Mouse (Mus musculus): ENCODE measurements at regions not wholly inside any gene's neighbourhood (a gene's known extent, or its start where the extent isn't known, plus 50 kb on each side); places are given as distances from the start of the nearest gene placed in this dataset.

DNA sequence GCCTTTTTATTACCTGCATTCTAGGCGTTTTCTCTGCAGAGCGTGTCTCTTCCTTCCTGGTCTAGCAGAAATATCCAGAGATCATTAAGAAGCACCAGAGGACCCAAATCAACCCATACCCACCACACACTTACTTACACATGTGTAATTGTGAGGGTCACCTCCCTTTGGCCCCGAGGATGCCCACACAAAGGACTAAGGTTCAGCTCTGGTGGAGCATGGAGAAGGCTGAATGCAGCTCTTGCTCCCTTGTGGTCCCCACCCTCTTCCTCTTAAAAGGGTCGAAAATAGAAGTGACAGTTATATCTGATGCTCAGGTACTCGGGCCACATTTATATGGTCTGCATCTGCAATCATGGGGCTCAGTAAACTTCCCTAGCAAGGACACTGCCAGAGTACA, 164.5 kb upstream of the Glra1 start:
- no peak for DNase-seq

GRCm38 (mm10) chr11:55772107-55772506, 164.1 kb upstream of the Glra1 start:
- DNase-seq, result no peak

DNA sequence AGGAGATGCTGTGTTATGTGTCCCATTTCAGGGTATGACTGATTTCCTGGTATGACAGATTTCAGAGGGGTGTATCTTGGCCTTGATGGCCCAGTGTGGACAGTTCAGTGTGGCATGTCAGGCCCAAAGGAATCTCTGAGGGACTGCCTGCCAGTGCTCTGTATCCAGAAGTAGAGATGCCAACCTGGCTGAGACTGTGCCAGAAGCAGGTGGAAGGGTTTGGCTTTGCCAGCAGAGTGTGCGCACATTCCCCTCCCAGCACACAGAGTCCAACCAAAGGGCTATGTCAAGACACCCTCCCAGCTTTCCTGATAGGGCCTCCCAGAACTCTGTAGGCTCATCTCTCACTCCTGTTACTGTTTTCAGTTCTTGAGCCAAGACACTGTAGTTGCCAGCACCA, 156.8 kb upstream of the Glra1 start:
- DNase-seq, result no peak
